Mouse (Mus musculus): ENCODE measurements around the gene Stard9.

DNA sequence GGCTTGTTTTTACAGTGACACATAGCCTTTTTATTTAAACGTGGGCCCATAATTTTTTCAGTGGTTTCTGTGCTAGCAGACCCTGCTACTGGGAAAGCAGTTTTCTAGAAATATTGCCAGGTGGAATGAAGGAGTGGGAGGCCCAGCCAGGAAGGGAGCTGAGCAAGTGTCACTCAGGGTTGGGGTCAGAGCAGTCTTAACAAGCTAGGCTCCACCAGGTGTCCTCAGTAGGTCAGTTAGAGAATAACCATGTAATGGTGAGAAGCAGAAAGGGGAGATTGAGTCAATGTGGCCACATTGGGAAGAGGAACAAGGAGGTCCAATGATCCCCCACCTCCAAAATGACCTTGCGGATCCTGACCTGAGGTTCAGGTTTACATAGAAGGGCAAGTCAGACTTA, 25.8 kb downstream of the Stard9 start:
- TF ChIP-seq RAD21 (IDR thresholded peaks at IDR 0.05; ENCODE audit: low read depth, low read length) = peak; percentile 50
- TF ChIP-seq POLR2A (IDR thresholded peaks at IDR 0.05; ENCODE audit: low read depth, low read length) = no peak
- TF ChIP-seq UBTF (IDR thresholded peaks at IDR 0.05; ENCODE audit: low read depth, low read length) = no peak
- no peak for TF ChIP-seq NRF1 (IDR thresholded peaks at IDR 0.05; ENCODE audit: low read depth, low read length)
- TF ChIP-seq CTCF (conservative IDR thresholded peaks at IDR 0.05 in 1 of 2, IDR thresholded peaks at IDR 0.05 in 1 of 2; ENCODE audit: low read depth in 2 of 2, low read length in 2 of 2) = peak in 1 of 2 experiments; percentile 57; a peak in 2 of 4 replicates
